Mouse (Mus musculus): ENCODE measurements around the gene Stmn3.

- no peak for TF ChIP-seq POLR2A (IDR thresholded peaks at IDR 0.05; ENCODE audit: low read depth, low read length)
- TF ChIP-seq CTCF (IDR thresholded peaks at IDR 0.05; ENCODE audit: extremely low read depth, insufficient read depth, insufficient read length, insufficient replicate concordance), result no peak
Observed at GRCm38 (mm10) chr2:181290937-181291336, 23.4 kb downstream of the Stmn3 start.

All from spleen, adult 2 months (tissue).